Mouse (Mus musculus) gastrocnemius, postnatal 25 days (tissue): ENCODE measurements around the gene Rpl23a. TPM values are rescaled to one million over a fixed set of nuclear protein-coding genes. Genes with fewer than 3 reads are reported as not detected.
"Not testable (repeated sequence)": the region's sequence is repeated elsewhere in the genome, so short reads cannot be mapped to it uniquely, and the experiment has no call there.

Source experiments
- DNase-seq: peaks from one replicate; pipeline ENCODE4 v3.0.0; 2022
- microRNA-seq, 2 experiments: library from miRNA; unstranded; fragments of <30 nt; microRNA quantifications; one replicate each; pipeline ENCODE4 v1.2.0; 2021; ENCODE audit warnings: borderline replicate concordance in 2 of 2
- total RNA-seq, 2 experiments: library from RNA; stranded (reverse); gene quantifications; 1 replicate in 1 of 2; 2 replicates in 1 of 2; pipeline ENCODE4 v1.2.3; 2021

Rpl23a gene
- total RNA-seq, 2 experiments from 2014 or later = 715 to 745 TPM

DNA sequence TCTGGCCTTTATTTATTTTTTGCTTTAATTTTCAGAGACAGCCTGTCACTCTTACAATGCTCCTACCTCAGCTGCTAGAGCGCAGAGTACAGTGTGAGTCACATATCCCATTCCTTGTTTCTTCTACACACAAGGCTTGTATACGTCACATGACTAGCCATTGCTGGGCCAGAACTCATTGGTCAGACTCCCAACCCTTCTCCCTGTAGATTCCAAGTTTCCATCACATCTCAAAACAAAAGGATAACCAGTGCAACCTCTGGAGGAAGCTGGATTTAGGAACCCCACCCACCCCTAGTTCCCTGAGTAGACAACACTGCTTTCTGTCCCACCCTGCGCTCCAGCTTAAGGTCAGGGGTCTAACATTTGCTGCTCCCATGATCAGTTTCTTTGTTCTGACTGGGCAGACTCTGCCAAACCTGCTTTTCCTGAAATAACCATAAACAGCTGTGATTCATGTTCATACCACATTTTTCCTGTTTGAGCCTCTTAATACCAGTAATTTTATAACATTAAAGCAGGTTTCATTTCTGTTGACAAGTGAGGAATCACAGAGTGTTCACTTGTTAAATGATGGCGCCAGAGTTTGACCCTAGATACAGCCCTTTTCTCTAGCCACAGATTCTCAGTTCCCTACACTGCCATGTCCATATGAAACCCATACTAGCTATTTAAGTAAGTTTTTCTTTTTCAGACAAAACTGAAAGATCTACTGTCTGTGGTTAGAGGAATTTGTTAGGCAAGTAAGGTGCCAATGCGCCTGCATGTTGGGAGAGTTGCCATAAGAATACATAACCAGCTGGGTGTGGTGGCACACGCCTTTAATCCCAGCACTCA lies 36.5 kb downstream of the Rpl23a start:
- no peak for DNase-seq

DNA sequence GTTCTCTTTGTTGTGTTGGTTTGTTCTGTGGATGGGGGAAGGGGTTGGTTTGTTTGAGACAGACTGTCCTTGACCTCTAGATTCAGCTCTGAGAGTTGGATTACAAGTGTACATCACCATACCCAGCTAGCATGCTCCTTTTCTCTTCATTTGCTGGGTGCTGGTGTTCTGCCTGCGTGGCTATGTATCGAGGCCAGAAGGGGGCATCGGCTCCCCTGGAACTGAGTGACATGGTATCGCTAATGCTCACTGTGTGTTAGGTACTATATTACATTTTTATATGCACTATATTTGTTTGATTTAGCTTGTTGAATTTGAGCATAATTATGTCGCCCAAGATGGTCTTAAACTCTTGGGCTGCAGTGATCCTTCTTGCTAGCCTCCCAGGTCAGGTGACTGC lies 37.2 kb downstream of the Rpl23a start:
- no peak for DNase-seq

DNA sequence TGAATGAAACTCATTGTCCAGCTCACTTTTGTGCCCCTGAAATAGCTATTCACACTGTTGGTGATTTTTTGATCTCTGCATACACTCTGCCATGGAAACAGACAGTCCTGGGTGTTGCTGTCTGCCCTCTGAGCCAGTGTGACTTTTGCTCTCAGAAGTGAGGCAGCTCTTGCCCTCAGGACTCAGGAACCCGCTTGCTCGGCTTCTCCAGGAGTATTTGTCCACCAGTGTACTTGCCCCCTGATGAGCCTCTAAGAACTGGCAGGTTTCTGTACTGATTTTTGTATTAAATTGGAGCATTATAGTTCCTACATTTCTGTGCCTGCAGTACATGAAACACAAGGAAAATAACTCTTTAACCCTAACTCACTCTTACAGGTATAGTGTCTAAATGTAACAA lies 39.9 kb downstream of the Rpl23a start:
- no peak for DNase-seq

DNA sequence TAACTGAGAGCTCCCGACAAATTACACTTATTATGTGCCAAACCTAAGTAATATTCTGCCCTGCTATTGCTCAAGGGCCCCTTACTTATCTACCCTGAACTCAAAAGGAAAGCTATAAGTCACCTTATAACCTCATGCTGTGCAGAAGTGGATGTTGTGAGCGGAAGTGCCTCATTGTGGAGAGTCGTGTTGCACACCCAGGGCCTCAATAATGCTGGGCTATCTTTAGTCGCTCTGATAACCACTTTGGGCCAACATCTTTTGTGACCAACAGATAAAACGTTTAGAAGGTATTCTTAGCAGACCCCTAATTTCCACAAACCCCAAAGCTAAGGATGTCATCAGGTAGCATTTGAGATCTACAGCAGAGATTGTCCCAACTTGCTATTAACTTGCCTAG lies 42.7 kb downstream of the Rpl23a start:
- DNase-seq = no peak

DNA sequence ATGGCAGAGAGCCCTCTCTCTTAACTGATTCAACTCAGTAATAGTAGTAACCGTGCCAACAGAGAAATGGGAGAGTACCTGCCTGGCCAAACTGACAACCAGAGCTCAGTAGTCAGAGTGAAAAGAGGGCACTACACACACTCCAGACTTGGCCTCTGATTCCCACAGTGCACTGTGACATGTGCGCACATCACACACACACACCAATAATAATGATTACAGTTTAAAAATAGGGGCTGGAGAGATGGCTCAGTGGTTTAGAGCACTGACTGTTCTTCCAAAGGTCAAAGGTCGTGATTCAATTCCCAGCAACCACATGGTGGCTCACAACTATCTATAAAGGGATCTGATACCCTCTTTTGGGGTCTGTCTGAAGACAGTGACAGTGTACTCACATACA lies 45.4 kb downstream of the Rpl23a start:
- DNase-seq = no peak

DNA sequence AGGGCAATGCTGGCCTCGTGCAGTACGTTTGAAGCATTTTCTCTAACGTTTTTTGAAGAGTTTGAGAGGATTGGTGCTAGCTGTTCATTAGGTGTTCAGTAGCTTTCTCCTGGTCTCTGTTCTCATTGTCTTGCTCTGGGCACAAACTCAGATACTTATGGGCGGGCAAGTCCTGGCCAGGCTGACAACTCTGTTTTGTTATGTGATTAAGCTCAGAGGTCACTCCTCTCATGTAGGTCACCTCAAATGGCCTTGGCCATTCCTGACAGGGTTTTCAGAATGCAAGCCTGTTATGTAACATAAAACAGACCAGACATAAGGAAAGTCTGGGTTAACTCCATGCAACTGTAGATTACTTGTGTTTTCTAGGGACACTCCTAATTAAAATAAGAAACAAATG lies 45.8 kb downstream of the Rpl23a start:
- DNase-seq = no peak

DNA sequence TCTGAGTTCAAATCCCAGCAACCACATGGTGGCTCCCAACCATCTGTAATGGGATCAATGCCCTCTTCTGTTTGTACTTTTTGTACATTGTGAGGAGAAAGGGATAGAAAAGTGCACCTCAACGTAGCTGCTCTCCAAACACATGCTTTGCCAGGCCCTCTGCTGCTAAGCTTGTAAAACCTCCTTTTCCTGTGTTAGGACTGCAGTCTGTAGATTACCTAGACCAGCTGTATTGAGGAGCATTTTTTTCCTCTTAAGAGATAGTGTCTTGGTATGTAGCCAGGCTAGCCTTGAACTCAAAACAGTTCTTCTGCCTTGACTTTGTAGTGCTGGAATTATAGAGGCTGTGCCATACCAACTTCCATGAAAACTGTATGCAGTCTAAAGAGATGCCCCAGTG lies 47.3 kb downstream of the Rpl23a start:
- no peak for DNase-seq

DNA sequence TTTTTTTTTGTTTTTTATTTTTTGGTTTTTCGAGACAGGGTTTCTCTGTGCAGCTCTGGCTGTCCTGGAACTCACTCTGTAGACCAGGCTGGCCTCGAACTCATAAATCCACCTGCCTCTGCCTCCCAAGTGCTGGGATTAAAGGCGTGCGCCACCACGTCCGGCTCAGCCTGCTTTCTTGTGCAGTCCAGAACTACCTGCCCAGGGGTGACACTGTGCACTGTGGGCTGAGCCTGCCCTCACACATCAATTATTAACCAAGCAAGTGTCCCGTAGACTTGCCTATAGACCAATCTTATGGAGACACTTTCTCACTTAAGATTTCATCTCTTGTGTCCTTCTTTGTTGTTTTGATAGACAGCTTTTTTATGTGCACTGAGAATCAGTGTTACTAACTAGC lies 48.1 kb downstream of the Rpl23a start:
- DNase-seq = not testable (repeated sequence)

DNA sequence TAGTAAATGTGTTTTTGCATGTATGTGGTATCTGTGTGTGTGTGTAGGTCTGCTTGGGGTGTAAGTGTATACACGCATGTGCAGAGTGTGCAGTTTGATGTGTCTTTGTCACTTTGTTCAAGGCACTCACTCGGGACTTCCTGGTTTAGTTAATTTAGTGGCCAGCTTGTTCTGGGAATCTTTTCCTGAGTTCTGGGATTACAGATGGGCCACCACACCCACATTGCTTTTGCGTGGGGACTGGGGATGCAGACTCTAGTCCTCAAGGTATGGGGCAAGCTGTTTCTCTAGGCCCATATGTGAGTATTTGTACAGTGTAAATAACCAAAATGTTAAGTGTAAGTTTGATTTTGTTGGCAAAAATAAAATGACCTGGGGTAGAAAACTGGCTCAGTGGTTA lies 49.0 kb downstream of the Rpl23a start:
- DNase-seq = no peak

DNA sequence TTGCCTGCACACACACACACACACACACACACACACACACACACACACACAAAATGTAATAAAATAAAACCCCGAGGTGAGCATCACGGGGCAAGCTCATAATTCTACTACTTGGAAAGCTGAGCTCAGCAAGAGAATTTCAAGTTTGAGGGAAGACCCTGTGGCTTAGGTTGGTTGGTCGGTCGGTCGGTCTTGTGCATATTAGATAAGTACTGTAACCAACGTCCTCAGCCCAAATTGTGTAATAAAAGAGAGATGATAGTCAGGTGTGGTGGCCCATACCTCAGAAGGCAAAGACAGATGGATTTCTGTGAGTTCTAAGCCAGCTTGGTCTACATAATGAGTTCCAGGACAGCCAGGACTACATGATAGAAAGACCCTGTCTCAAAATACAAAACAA lies 49.5 kb downstream of the Rpl23a start:
- DNase-seq = no peak

Small RNA genes within 50 kb of the gene (microRNA-seq; reads per million reads assigned to microRNA genes)
- 0 reads per million in 2 experiments for gene Mir7653

Other genes with a start within 250 kb of the Rpl23a start
- 10 to 100 TPM; 14.2 to 18.2 TPM for gene Phf12, start 200.8 kb downstream of the Rpl23a start, total RNA-seq
- 1 to 10 TPM in 1 of 2 experiments, under 1 TPM in 1; 0.59 to 1.1 TPM for gene Dhrs13, start 151.3 kb downstream of the Rpl23a start, total RNA-seq
- gene Flot2, start 145.7 kb downstream of the Rpl23a start, total RNA-seq = 10 to 100 TPM; 54.8 to 55.7 TPM
- 10 to 100 TPM; 19.3 to 20.6 TPM for gene Eral1, start 103.2 kb downstream of the Rpl23a start, total RNA-seq
- gene Fam222b, start 88.9 kb downstream of the Rpl23a start, total RNA-seq = 1 to 10 TPM; 5.4 to 5.8 TPM
- gene Traf4, start 18.0 kb downstream of the Rpl23a start, total RNA-seq = 1 to 10 TPM; 2.9 to 4.0 TPM
- 1 to 10 TPM in 1 of 2 experiments, under 1 TPM in 1; 0.99 to 1.2 TPM for gene Nek8, start 6.9 kb downstream of the Rpl23a start, total RNA-seq
- gene Tlcd1, start 6.9 kb downstream of the Rpl23a start, total RNA-seq = 1 to 10 TPM; 1.9 to 2.4 TPM
- 1 to 10 TPM; 5.0 to 7.3 TPM for gene Rab34, start 4.8 kb upstream of the Rpl23a start, total RNA-seq
- gene Proca1, start 9.8 kb upstream of the Rpl23a start, total RNA-seq = 1 to 10 TPM in 1 of 2 experiments, under 1 TPM in 1; 0.28 to 1.3 TPM
- 10 to 100 TPM; 37.4 to 47.4 TPM for gene Sdf2, start 62.2 kb upstream of the Rpl23a start, total RNA-seq
- 10 to 100 TPM; 22.2 to 22.6 TPM for gene Supt6, start 62.4 kb upstream of the Rpl23a start, total RNA-seq
- 100 to 1,000 TPM; 206 to 226 TPM for gene 2610507B11Rik, start 78.2 kb upstream of the Rpl23a start, total RNA-seq
- 1 to 10 TPM in 1 of 2 experiments, under 1 TPM in 1; 0.82 to 1.4 TPM for gene BC030499, start 107.3 kb upstream of the Rpl23a start, total RNA-seq
- 1 to 10 TPM; 3.1 to 4.2 TPM for gene Spag5, start 117.9 kb upstream of the Rpl23a start, total RNA-seq
- gene Aldoc, start 139.4 kb upstream of the Rpl23a start, total RNA-seq = 1 to 10 TPM; 2.5 to 2.6 TPM
- gene Pigs, start 144.8 kb upstream of the Rpl23a start, total RNA-seq = 10 to 100 TPM; 18.3 to 20.4 TPM
- 10 to 100 TPM in 1 of 2 experiments, 1 to 10 TPM in 1; 8.4 to 10.5 TPM for gene Unc119, start 159.9 kb upstream of the Rpl23a start, total RNA-seq
- not detected for gene Foxn1, start 203.0 kb upstream of the Rpl23a start, total RNA-seq
- not detected for gene Slc13a2, start 238.6 kb upstream of the Rpl23a start, total RNA-seq